Mouse (Mus musculus) ES-E14 (cell line): Measurements from ENCODE around the gene Hoxa13.

Experiments used
- CHD2 ChIP-seq: IDR thresholded peaks from 2 replicates; pipeline ENCODE4 v1.6.1; 2014; ENCODE audit warnings: mild to moderate bottlenecking, low read depth, low read length, inconsistent platforms
- HCFC1 ChIP-seq: IDR thresholded peaks from 2 replicates; pipeline ENCODE4 v1.6.1; 2012; ENCODE audit warnings: low read length, inconsistent platforms, borderline replicate concordance; ENCODE audit not compliant: insufficient read depth
- MAFK ChIP-seq: IDR thresholded peaks from 2 replicates; pipeline ENCODE4 v1.6.1; 2014; ENCODE audit warnings: mild to moderate bottlenecking, low read depth, low read length, inconsistent platforms; ENCODE audit not compliant: insufficient read depth
- ZC3H11A ChIP-seq: IDR thresholded peaks from 2 replicates; pipeline ENCODE4 v1.6.1; 2012; ENCODE audit warnings: low read depth, mild to moderate bottlenecking, inconsistent platforms, low read length, borderline replicate concordance

- no peak for TF ChIP-seq CHD2
- no peak for TF ChIP-seq MAFK
- TF ChIP-seq ZC3H11A: no peak
- no peak for TF ChIP-seq HCFC1
Measured at GRCm38 (mm10) chr6:52212556-52213118, 48.0 kb downstream of the Hoxa13 start.
